Comparison of ENCODE assay signal across 23 mouse cellular contexts in genomic region chr7:127263526-127263925, GRCm38 (mm10). TPM values are rescaled to one million over a fixed set of nuclear protein-coding genes. Genes with fewer than 3 reads are reported as not detected.
DNase-seq lines count a peak whose midpoint lies in the region; ATAC-seq and TF ChIP-seq lines count a peak whose summit lies in the region.
"Had no signal": no experiment of that assay in that cellular context is flagged by ENCODE, and none has a peak within 500 bp of the region (broad histone marks: within the 10 kb centered on the region; RNA-seq: fewer than 3 reads in every experiment).

No protein-coding gene starts in this region.

- no peaks in the 10 kb centered on the region for H3K36me3 ChIP-seq in midbrain, embryonic 11.5 days (ENCODE audit: control insufficient read depth, insufficient read depth, low read length)
- 0 out of 2 replicates have a peak, but pooled peaks cover 4% of the 10 kb centered on the region for H3K36me3 ChIP-seq in midbrain, embryonic 15.5 days (replicated peaks)
- no peaks in the 10 kb centered on the region for H3K36me3 ChIP-seq in stomach, postnatal 0 days (ENCODE audit: control insufficient read depth, insufficient read depth, low read length)
- H3K36me3 ChIP-seq: embryonic facial prominence, embryonic 12.5 days had no signal

- 0 out of 2 replicates have a peak, but pooled peaks have one; percentile 7 for TF ChIP-seq CTCF in stomach, postnatal 0 days (IDR thresholded peaks at IDR 0.05; ENCODE audit: low read depth)

- no peak overlapping the region for H3K4me2 ChIP-seq in midbrain, embryonic 11.5 days
- H3K4me2 ChIP-seq in midbrain, embryonic 15.5 days, result no peak overlapping the region
- H3K4me2 ChIP-seq in stomach, postnatal 0 days (replicated peaks; ENCODE audit: low read depth), result no peak overlapping the region
- H3K4me2 ChIP-seq: embryonic facial prominence, embryonic 12.5 days; forebrain, embryonic 13.5 days; forebrain, embryonic 15.5 days had no signal

- WGBS in midbrain, embryonic 11.5 days, result 82% methylated on average over 3 of the region's 3 CpGs
- WGBS in midbrain, embryonic 15.5 days, result 93% methylated on average over 3 of the region's 3 CpGs
- WGBS in stomach, postnatal 0 days, result 86% methylated on average over 3 of the region's 3 CpGs

- peak; percentile 2 for DNase-seq in cerebellum, adult 9-11 months
- no peak for DNase-seq in cerebellum, adult 9-10 months
- DNase-seq in midbrain, embryonic 11.5 days (ENCODE audit: low spot score, missing footprints), result peak; percentile 17
- DNase-seq in stomach, postnatal 0 days (ENCODE audit: low spot score), result no peak
- no peak for DNase-seq in urinary bladder, postnatal 10 days (ENCODE audit: low spot score)
- DNase-seq: adrenal gland, adult 8-10 months; adrenal gland, postnatal 14 days; adrenal gland, postnatal 36 days; B cell, adult 2 months; cerebellum, adult 11-12 months; cerebellum, adult 2 months; cerebellum, postnatal 10 days; cerebellum, postnatal 25 days; forebrain, postnatal 0 days had no signal

- H3K9ac ChIP-seq in midbrain, embryonic 11.5 days (ENCODE audit: low read length), result no peak overlapping the region
- no peak overlapping the region for H3K9ac ChIP-seq in midbrain, embryonic 15.5 days
- H3K9ac ChIP-seq in stomach, postnatal 0 days (ENCODE audit: low read length), result no peak overlapping the region
- H3K9ac ChIP-seq: embryonic facial prominence, embryonic 12.5 days; forebrain, embryonic 13.5 days; forebrain, embryonic 15.5 days; forebrain, postnatal 0 days had no signal

- no peaks in the 10 kb centered on the region; the same call in 1 of the 2 replicates for H3K9me3 ChIP-seq in midbrain, embryonic 11.5 days (ENCODE audit: control insufficient read depth, low read length)
- no peaks in the 10 kb centered on the region for H3K9me3 ChIP-seq in midbrain, embryonic 15.5 days
- no peaks in the 10 kb centered on the region for H3K9me3 ChIP-seq in stomach, postnatal 0 days (ENCODE audit: control insufficient read depth, low read length)
- H3K9me3 ChIP-seq: forebrain, embryonic 13.5 days; forebrain, embryonic 15.5 days had no signal

- peaks cover 14% of the 10 kb centered on the region for H3K4me1 ChIP-seq in midbrain, embryonic 11.5 days (ENCODE audit: control insufficient read depth, insufficient read depth, low read length)
- peaks cover 18% of the 10 kb centered on the region for H3K4me1 ChIP-seq in midbrain, embryonic 15.5 days
- no peaks in the 10 kb centered on the region for H3K4me1 ChIP-seq in stomach, postnatal 0 days (replicated peaks; ENCODE audit: control insufficient read depth, insufficient read depth)

- no peak for TF ChIP-seq EP300 in stomach, postnatal 0 days (optimal IDR thresholded peaks at IDR 0.05)

- no peak overlapping the region for H3K4me3 ChIP-seq in midbrain, embryonic 11.5 days (ENCODE audit: low read depth, low read length)
- H3K4me3 ChIP-seq in midbrain, embryonic 15.5 days, result no peak overlapping the region
- H3K4me3 ChIP-seq in stomach, postnatal 0 days (ENCODE audit: low read depth, low read length), result no peak overlapping the region
- H3K4me3 ChIP-seq: embryonic facial prominence, embryonic 10.5 days; embryonic facial prominence, embryonic 12.5 days; forebrain, embryonic 13.5 days; forebrain, embryonic 15.5 days had no signal

- H3K27me3 ChIP-seq in midbrain, embryonic 11.5 days (ENCODE audit: control insufficient read depth, insufficient read depth, low read length), result no peaks in the 10 kb centered on the region
- no peaks in the 10 kb centered on the region for H3K27me3 ChIP-seq in midbrain, embryonic 15.5 days (replicated peaks)
- H3K27me3 ChIP-seq in stomach, postnatal 0 days (ENCODE audit: control insufficient read depth, insufficient read depth, low read length), result no peaks in the 10 kb centered on the region
- H3K27me3 ChIP-seq: CH12.LX; embryonic facial prominence, embryonic 12.5 days; forebrain, embryonic 13.5 days; forebrain, embryonic 15.5 days; Patski had no signal

- no peak overlapping the region for H3K27ac ChIP-seq in midbrain, embryonic 11.5 days (ENCODE audit: low read depth, low read length)
- no peak overlapping the region for H3K27ac ChIP-seq in midbrain, embryonic 15.5 days
- no peak overlapping the region for H3K27ac ChIP-seq in stomach, postnatal 0 days (replicated peaks)
- H3K27ac ChIP-seq: embryonic facial prominence, embryonic 10.5 days; embryonic facial prominence, embryonic 12.5 days; forebrain, embryonic 13.5 days; forebrain, embryonic 15.5 days had no signal

- no peak for ATAC-seq in midbrain, embryonic 11.5 days (ENCODE audit: low FRiP score)
- ATAC-seq in midbrain, embryonic 15.5 days (replicated peaks), result no peak
- ATAC-seq in stomach, postnatal 0 days (ENCODE audit: low FRiP score, low TSS enrichment), result no peak
- ATAC-seq: activated CD4-positive, CD25-positive, alpha-beta regulatory T cell, adult 4 months; CD4-positive, CD25-positive, alpha-beta regulatory T cell, adult 4 months; forebrain, embryonic 13.5 days; forebrain, embryonic 15.5 days; forebrain, postnatal 0 days; Patski had no signal

RNA-seq across cellular contexts. Expression of gene Dctpp1, which starts 3.0 kb away (rescaled TPM):
- 235 and 254 TPM in 2 replicates for polyA plus RNA-seq in midbrain, embryonic 11.5 days (2014; fragmentation: Nextera tagmentation; extraction: Ambion mirVana)
- 114 and 118 TPM in 2 replicates for polyA plus RNA-seq in midbrain, embryonic 15.5 days (2015; fragmentation: Nextera tagmentation; extraction: Ambion mirVana)
- 79.8 and 84.5 TPM in 2 replicates for polyA plus RNA-seq in stomach, postnatal 0 days (2015; fragmentation: Nextera tagmentation; extraction: Ambion mirVana)

RNA-seq across cellular contexts. Expression of gene Sephs2, which starts 10.3 kb away (rescaled TPM):
- polyA plus RNA-seq in midbrain, embryonic 11.5 days (2014; fragmentation: Nextera tagmentation; extraction: Ambion mirVana), result 79.0 and 84.5 TPM in 2 replicates
- polyA plus RNA-seq in midbrain, embryonic 15.5 days (2015; fragmentation: Nextera tagmentation; extraction: Ambion mirVana), result 59.9 and 62.3 TPM in 2 replicates
- polyA plus RNA-seq in stomach, postnatal 0 days (2015; fragmentation: Nextera tagmentation; extraction: Ambion mirVana), result 113 and 115 TPM in 2 replicates

RNA-seq across cellular contexts. Expression of gene Zfp771, which starts 19.5 kb away (rescaled TPM):
- 49.3 and 54.0 TPM in 2 replicates for polyA plus RNA-seq in midbrain, embryonic 11.5 days (2014; fragmentation: Nextera tagmentation; extraction: Ambion mirVana)
- polyA plus RNA-seq in midbrain, embryonic 15.5 days (2015; fragmentation: Nextera tagmentation; extraction: Ambion mirVana), result 72.0 and 73.1 TPM in 2 replicates
- 27.3 and 29.6 TPM in 2 replicates for polyA plus RNA-seq in stomach, postnatal 0 days (2015; fragmentation: Nextera tagmentation; extraction: Ambion mirVana)

RNA-seq across cellular contexts. Expression of gene Sept1, which starts 30.6 kb away (rescaled TPM):
- polyA plus RNA-seq in midbrain, embryonic 11.5 days (2014; fragmentation: Nextera tagmentation; extraction: Ambion mirVana), result 24.6 and 29.8 TPM in 2 replicates
- polyA plus RNA-seq in midbrain, embryonic 15.5 days (2015; fragmentation: Nextera tagmentation; extraction: Ambion mirVana), result 17.0 and 18.2 TPM in 2 replicates
- polyA plus RNA-seq in stomach, postnatal 0 days (2015; fragmentation: Nextera tagmentation; extraction: Ambion mirVana), result 7.0 and 7.9 TPM in 2 replicates

RNA-seq across cellular contexts. Expression of gene Zfp553, which starts 30.7 kb away (rescaled TPM):
- polyA plus RNA-seq in midbrain, embryonic 11.5 days (2014; fragmentation: Nextera tagmentation; extraction: Ambion mirVana), result 30.3 and 32.4 TPM in 2 replicates
- 63.7 and 64.1 TPM in 2 replicates for polyA plus RNA-seq in midbrain, embryonic 15.5 days (2015; fragmentation: Nextera tagmentation; extraction: Ambion mirVana)
- 11.4 and 12.2 TPM in 2 replicates for polyA plus RNA-seq in stomach, postnatal 0 days (2015; fragmentation: Nextera tagmentation; extraction: Ambion mirVana)

Comparison
In these comparisons a context has a peak if more than half of its experiments do, and no peak if none do; other contexts are left out.
1. DNase-seq: peak in cerebellum, adult 9-11 months (single experiment) and midbrain, embryonic 11.5 days (single experiment); none in cerebellum, adult 9-10 months (single experiment), stomach, postnatal 0 days (single experiment) and urinary bladder, postnatal 10 days (single experiment).